Mouse (Mus musculus): Measurements from ENCODE around the gene Gramd1b. TPM values are rescaled to one million over a fixed set of nuclear protein-coding genes. Genes with fewer than 3 reads are reported as not detected.

The Gramd1b gene
- polyA plus RNA-seq, 1 experiment from 2014 or later: 5.7 TPM

DNA sequence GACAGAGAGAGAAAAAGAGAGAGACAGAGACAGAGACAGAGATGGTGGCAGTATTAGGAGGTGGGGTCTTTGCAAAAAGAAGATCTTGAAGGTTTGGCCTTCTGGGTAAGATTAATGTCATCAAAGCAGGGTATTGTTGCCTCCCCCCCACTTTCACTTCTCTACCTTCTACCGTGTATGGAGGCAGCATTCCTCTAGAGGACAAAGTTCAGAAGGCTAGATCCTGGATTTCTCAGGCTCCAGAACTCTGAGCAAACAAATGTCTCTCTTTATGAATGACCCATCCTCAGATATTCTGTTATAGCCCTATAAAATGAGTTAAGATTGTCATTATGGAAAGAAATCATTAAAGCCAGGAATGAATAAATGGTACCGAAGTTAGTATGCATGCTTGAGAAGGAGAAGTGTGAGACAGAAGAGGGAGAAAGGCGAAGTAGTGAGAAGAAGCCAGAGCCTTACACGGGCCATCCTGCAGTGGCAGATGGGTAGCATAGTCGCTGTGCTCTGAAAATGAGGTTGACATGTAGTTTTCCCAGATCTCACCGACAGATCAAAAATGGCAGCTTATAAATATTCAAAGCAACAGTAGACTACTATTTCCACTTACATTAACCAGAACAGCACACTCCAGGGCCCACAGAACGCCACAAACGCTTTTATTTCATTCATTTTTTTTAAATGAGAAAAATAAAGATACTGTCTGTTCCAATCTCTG is 91.1 kb downstream of the Gramd1b start:
- Histone ChIP-seq H3K4me2 (no peak overlapping the region), H3K36me3 (no peaks in the 10 kb centered on the region), H3K4me3 (no peak overlapping the region), H3K27ac (no peak overlapping the region), H3K9ac (no peak overlapping the region), H3K27me3 (no peaks in the 10 kb centered on the region), H3K9me3 (replicated peaks) (no peaks in the 10 kb centered on the region), H3K4me1 (replicated peaks) (peaks cover 21% of the 10 kb centered on the region; the same call in 1 of the 2 replicates)
- ATAC-seq (replicated peaks; ENCODE audit: insufficient number of reproducible peaks, insufficient read depth, low FRiP score, low read depth): no peak
- WGBS: 83% methylated on average over 8 of the region's 8 CpGs

DNA sequence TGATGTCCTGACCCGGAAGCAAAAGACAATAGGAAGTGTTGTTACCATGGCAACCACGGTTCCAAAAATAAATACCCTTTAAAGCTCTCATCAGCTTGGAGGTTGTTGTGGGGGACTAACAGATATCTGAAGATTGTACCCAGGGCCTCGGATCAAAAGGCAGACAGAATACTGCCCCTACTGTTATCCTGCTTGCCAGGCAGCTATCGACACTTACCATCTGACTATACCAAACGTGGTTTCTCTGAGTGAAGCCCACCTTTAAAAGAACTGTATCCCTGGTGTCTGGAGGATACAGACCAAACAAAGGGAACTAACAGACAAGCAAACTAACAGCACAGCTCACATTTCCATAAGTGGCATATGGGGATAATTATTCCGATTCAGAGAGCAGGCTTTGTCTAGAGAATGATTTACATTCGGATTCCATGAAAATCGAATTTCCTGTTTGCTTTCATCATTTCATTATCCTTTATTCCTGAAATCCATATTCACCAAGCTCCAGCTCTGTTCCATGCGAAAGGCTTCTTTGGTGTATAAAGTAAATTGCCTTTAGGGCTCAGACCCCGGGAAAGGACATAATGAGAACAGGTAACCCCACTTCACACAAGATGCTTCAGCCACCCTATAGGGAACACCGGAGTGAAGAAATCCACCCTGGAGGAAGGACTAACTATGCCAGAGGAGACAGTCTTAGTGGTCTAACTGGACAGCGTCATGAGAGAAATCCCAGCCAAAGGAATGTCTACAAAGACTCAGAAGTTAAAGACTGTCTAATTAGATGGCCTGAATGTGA is 92.3 kb downstream of the Gramd1b start:
- Histone ChIP-seq H3K4me2 (no peak overlapping the region), H3K27ac (no peak overlapping the region), H3K36me3 (no peaks in the 10 kb centered on the region), H3K9me3 (replicated peaks) (no peaks in the 10 kb centered on the region), H3K9ac (no peak overlapping the region), H3K27me3 (no peaks in the 10 kb centered on the region), H3K4me3 (no peak overlapping the region), H3K4me1 (replicated peaks) (peaks cover 21% of the 10 kb centered on the region; the same call in 1 of the 2 replicates)
- WGBS: 59% methylated on average over 12 of the region's 12 CpGs
- no peak for ATAC-seq (replicated peaks; ENCODE audit: insufficient number of reproducible peaks, insufficient read depth, low FRiP score, low read depth)

DNA sequence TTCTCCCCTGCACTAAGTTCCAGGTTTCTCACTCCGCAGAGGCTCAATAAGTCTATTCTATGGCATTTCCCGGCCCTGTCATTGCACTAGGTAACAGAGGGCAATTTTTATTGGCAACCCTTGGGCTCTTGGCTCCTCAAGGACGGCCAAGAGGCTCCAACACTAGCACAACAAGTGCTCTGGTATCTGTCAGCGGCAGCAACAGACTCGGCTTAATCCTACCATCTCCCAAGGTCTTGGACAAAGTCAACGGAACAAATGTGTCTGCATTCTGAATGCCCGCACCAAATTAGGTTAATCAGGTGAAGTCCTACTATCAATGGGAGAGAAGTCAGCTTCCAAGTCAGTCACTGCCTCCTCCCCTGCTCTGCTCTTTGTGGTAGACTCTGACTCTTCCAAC is 93.3 kb downstream of the Gramd1b start:
- Histone ChIP-seq H3K36me3 (0 out of 2 replicates have a peak, but pooled peaks cover 2% of the 10 kb centered on the region), H3K9ac (no peak overlapping the region), H3K4me3 (no peak overlapping the region), H3K9me3 (replicated peaks) (no peaks in the 10 kb centered on the region), H3K27me3 (no peaks in the 10 kb centered on the region), H3K4me2 (no peak overlapping the region), H3K4me1 (replicated peaks) (peaks cover 20% of the 10 kb centered on the region; the same call in 1 of the 2 replicates), H3K27ac (peak overlapping the region; percentile 50)
- 45% methylated on average over 7 of the region's 7 CpGs for WGBS
- ATAC-seq (replicated peaks; ENCODE audit: insufficient number of reproducible peaks, insufficient read depth, low FRiP score, low read depth): peak; percentile 60; the same call in 1 of the 2 replicates

DNA sequence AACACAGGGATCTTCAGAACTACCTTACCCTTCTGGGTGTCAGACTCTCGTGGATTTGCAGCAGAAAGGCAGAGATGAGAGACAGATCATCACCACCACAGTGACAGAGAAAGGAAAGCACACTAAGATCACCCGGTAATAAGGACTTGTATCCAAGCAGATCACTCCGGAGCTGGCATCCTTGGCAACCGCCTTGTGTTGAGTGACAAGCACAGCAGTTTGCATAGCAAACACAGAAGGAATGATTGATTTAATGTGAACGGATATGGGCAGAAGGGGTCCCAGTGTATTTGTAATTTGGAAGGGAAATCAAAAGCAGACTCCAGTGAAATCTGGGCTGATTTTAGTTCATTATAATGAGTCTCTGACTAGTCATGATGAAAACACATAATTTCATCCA is 97.9 kb downstream of the Gramd1b start:
- Histone ChIP-seq H3K36me3 (0 out of 2 replicates have a peak, but pooled peaks cover 2% of the 10 kb centered on the region), H3K9me3 (replicated peaks) (no peaks in the 10 kb centered on the region), H3K4me1 (replicated peaks) (peaks cover 9% of the 10 kb centered on the region), H3K27me3 (no peaks in the 10 kb centered on the region), H3K4me3 (no peak overlapping the region), H3K4me2 (no peak overlapping the region), H3K9ac (no peak overlapping the region), H3K27ac (no peak overlapping the region)
- 86% methylated on average over 5 of the region's 5 CpGs for WGBS
- ATAC-seq (replicated peaks; ENCODE audit: insufficient number of reproducible peaks, insufficient read depth, low FRiP score, low read depth): no peak

DNA sequence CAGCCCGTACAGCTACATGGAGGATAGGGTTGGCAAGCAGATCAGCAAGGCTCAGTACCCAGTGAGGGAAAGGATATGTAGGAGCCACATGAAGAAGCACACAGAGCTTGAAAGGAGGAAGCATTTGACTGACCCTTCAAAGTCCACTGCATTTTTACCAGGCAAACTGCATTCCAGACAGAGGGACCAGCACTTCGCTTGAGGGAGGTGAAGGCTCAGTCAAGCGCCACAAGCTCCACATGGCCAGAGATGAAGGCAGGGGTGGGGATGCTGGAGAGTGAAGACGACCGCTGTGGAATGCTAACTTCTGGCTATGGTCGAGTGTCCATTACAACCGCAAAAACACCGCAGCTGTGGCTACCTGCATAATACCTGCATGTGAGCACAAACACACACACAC is 100.2 kb downstream of the Gramd1b start:
- no peak for ATAC-seq (replicated peaks; ENCODE audit: insufficient number of reproducible peaks, insufficient read depth, low FRiP score, low read depth)
- WGBS: 77% methylated on average over 8 of the region's 8 CpGs
- peaks cover 2% of the 10 kb centered on the region; the same call in 1 of the 2 replicates for H3K4me1 ChIP-seq (replicated peaks)
- H3K9me3 ChIP-seq (replicated peaks): no peaks in the 10 kb centered on the region
- no peak overlapping the region for H3K4me2 ChIP-seq
- H3K27me3 ChIP-seq: no peaks in the 10 kb centered on the region
- H3K4me3 ChIP-seq: no peak overlapping the region
- 0 out of 2 replicates have a peak, but pooled peaks cover 2% of the 10 kb centered on the region for H3K36me3 ChIP-seq
- no peak overlapping the region for H3K9ac ChIP-seq
- H3K27ac ChIP-seq: no peak overlapping the region

DNA sequence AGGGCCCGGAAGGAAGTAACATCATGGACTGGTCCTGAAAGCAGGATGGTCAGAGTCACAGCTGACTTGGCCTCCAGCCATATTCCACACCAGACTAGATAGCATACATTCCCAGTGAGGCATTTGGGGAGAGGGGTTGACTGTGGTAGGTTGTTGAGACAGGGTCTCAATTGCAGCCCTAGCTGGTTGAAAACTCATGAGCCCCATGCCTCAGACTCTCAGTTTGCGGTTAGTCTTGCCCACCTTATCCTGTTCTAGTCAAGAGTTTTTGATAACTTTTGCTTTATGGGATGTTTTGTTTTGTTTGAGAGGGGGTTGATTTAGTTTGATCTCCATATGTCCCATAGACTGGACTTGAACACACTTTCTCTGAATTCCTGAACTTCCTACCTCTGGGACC is 103.5 kb downstream of the Gramd1b start:
- H3K4me1 ChIP-seq (replicated peaks): peaks cover 6% of the 10 kb centered on the region
- ATAC-seq (replicated peaks; ENCODE audit: insufficient number of reproducible peaks, insufficient read depth, low FRiP score, low read depth): no peak
- WGBS: 70% methylated on average over 2 of the region's 2 CpGs
- no peak overlapping the region for H3K4me2 ChIP-seq
- H3K27me3 ChIP-seq: no peaks in the 10 kb centered on the region
- no peaks in the 10 kb centered on the region for H3K9me3 ChIP-seq (replicated peaks)
- no peak overlapping the region for H3K27ac ChIP-seq
- no peaks in the 10 kb centered on the region for H3K36me3 ChIP-seq
- H3K9ac ChIP-seq: no peak overlapping the region
- no peak overlapping the region for H3K4me3 ChIP-seq

DNA sequence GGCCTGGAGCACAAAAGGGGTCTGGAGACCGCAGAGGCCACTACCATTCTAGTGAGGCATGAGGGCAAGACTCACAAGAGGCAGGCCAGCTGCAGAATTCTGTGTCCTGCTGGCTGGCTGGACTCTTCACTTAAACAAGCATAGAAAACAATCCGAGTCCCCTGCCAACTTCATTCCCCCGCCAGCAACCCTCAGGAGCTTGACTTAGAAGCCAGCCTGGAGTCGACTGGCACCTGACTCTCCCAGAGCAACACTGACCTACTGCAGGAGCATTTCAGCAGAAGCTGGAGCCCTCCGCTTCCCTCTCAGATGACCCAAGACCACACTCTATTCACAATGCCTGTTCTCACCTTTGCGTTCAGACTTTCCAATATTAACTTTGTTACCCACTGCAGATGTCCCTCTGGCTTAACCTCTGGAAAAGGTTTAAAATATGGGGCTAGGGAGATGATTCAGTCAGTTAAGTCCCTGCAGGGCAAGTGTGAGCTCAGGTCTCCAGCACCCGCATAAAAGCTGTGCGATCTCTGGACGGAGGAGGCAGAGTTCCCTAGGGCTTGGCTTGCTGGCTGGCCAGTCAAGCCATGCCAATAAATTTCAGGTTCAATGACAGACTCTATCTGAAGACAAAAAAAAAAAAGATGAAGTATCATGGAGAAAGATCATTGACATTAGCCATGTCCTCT is 104.8 kb downstream of the Gramd1b start:
- WGBS: 76% methylated on average over 9 of the region's 9 CpGs
- H3K4me3 ChIP-seq: no peak overlapping the region
- no peaks in the 10 kb centered on the region for H3K9me3 ChIP-seq (replicated peaks)
- H3K27me3 ChIP-seq: no peaks in the 10 kb centered on the region
- no peaks in the 10 kb centered on the region for H3K36me3 ChIP-seq
- ATAC-seq (replicated peaks; ENCODE audit: insufficient number of reproducible peaks, insufficient read depth, low FRiP score, low read depth): no peak
- H3K4me1 ChIP-seq (replicated peaks): peaks cover 11% of the 10 kb centered on the region
- peak overlapping the region; percentile 11; the same call in 1 of the 2 replicates for H3K27ac ChIP-seq
- H3K4me2 ChIP-seq: no peak overlapping the region
- no peak overlapping the region for H3K9ac ChIP-seq

DNA sequence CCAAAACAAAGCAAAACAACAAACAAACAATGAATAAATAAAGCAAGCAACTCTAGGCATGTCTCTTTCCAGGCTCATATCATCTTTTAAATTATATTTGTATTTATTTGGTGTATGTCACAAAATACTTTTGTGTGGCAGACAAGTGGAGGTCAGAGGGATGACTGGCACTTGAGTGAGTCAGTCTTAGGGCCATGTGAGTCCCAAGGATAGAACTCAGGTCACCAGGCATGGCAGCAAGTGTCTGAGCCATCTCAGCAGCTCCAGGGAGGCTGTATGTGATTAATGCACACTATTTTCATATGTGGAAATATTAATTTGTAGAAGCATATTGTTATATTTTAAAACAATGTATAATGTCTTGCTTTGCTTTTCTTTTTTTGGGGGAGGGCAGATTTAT is 106.3 kb downstream of the Gramd1b start:
- no peaks in the 10 kb centered on the region for H3K9me3 ChIP-seq (replicated peaks)
- H3K27ac ChIP-seq: no peak overlapping the region
- H3K9ac ChIP-seq: no peak overlapping the region
- ATAC-seq (replicated peaks; ENCODE audit: insufficient number of reproducible peaks, insufficient read depth, low FRiP score, low read depth): no peak
- no peak overlapping the region for H3K4me3 ChIP-seq
- H3K4me2 ChIP-seq: no peak overlapping the region
- no peaks in the 10 kb centered on the region for H3K27me3 ChIP-seq
- peaks cover 25% of the 10 kb centered on the region for H3K4me1 ChIP-seq (replicated peaks)
- no peaks in the 10 kb centered on the region for H3K36me3 ChIP-seq

DNA sequence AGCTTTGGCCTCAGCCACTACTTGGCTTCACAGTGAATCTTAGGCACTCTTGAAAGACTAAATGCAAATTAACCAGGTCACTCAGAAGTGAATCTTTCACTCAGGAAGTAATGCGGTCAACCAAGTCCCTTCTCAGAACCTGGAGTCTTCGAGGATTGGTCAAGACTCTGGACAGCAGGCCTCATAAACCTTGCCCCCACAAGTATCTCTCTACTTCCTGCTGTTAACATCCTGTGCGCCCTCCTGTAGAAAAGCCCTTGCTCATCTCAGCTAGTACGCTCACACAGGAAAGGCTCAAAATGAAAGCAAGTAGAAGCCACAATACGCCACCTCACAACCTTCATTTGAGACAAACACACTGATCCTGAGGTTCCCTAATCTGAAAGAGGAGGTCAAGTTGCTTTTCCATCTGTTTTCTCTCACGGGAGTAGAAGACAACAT is 107.7 kb downstream of the Gramd1b start:
- 71% methylated on average over 6 of the region's 6 CpGs for WGBS
- Histone ChIP-seq H3K36me3 (no peaks in the 10 kb centered on the region), H3K9me3 (replicated peaks) (no peaks in the 10 kb centered on the region), H3K27ac (no peak overlapping the region), H3K27me3 (no peaks in the 10 kb centered on the region), H3K4me2 (no peak overlapping the region), H3K9ac (no peak overlapping the region), H3K4me1 (replicated peaks) (peaks cover 31% of the 10 kb centered on the region), H3K4me3 (no peak overlapping the region)
- no peak for ATAC-seq (replicated peaks; ENCODE audit: insufficient number of reproducible peaks, insufficient read depth, low FRiP score, low read depth)

DNA sequence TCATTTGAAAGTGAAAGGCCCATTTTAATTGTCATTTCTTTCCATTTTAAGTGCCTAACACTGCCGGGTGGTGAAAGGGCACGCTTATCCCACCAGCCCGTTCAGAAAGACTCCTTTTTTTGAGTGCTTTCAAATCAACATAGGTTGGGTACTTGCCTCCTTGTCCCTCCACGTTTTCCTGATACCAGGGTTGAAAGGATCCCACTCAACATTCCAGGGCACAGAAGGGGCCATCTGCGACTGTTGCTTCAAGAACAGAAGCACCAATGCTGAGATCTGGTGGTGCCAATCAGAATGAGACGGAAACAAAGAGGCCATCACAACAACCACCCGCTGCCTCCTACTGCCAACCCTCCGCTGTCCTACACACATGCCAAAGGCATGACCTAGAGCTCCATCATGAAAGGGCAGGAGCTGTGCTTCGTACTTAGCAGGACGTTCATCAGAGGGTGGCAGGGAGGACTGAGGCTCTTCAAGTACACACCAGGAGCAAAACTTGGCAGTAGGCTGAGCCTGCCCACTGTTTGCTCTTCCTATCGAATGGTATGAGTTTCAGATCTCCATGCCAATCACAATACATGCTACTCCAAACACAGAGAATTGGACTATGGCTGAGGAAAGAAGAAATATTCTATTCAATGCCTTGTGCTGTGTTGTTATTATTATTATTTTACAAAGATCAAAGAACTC is 108.7 kb downstream of the Gramd1b start:
- ATAC-seq (replicated peaks; ENCODE audit: insufficient number of reproducible peaks, insufficient read depth, low FRiP score, low read depth): no peak
- Histone ChIP-seq H3K4me1 (replicated peaks) (peaks cover 34% of the 10 kb centered on the region), H3K9ac (no peak overlapping the region), H3K4me3 (no peak overlapping the region), H3K36me3 (no peaks in the 10 kb centered on the region), H3K27ac (peak overlapping the region; percentile 25; the same call in 1 of the 2 replicates), H3K9me3 (replicated peaks) (no peaks in the 10 kb centered on the region), H3K4me2 (peak overlapping the region; percentile 11; the same call in 1 of the 2 replicates), H3K27me3 (no peaks in the 10 kb centered on the region)
- WGBS: 54% methylated on average over 11 of the region's 11 CpGs

Measured in heart, embryonic 15.5 days (tissue).